Mouse (Mus musculus) liver, postnatal 0 days (tissue): Measurements from ENCODE around the gene Prmt9.

Source experiments
- CTCF ChIP-seq: sonication (generic); IDR thresholded peaks from 2 replicates; pipeline ENCODE4 v1.5.1; 2016; ENCODE audit warnings: antibody characterized with exemption, low read depth
- EP300 ChIP-seq: IDR thresholded peaks from 2 replicates; pipeline ENCODE4 v1.6.1; 2016; ENCODE audit warnings: antibody characterized with exemption, low read depth, mild to moderate bottlenecking

DNA sequence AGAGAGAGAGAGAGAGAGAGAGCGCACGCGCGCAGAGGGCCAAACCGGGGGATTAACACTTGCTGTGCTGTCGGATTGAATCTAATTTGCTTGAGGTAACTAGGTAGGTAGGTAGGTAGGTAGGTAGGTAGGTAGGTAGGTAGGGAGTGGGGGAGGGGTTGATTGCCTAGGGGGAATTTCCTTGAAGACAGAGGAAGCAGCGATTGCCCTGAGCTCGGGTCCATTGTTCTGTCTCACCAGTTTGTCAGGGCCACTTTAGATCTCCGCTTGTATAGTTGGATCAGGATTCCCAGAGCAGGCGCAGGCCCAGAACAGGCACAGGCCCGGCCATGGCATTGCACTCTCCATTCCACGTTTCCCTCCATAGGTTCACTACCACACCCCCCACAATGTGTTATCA, 12.4 kb upstream of the Prmt9 start:
- TF ChIP-seq CTCF (no peak), EP300 (no peak)
